Mouse (Mus musculus) embryonic facial prominence, embryonic 14.5 days (tissue): ENCODE measurements around the gene Hras. TPM values are rescaled to one million over a fixed set of nuclear protein-coding genes. Genes with fewer than 3 reads are reported as not detected.
A peak's percentile ranks its signal among the peaks of the same experiment; 100 is the strongest.

Experiments
- ATAC-seq: fragments of 200-750 bp; cut with Nextera tagmentation; 2 replicates; pipeline ENCODE4 v1.8.0; 2017; ENCODE audit warnings: low read depth, moderate number of reproducible peaks, moderate TSS enrichment
- DNase-seq: peaks from one replicate; pipeline ENCODE4 v3.0.0-alpha.2; 2015; ENCODE audit warnings: low spot score
- H3K27ac ChIP-seq: fragments of 300-500 bp; sonication (generic); replicated peaks from 2 replicates; pipeline ENCODE4 v1.5.1; 2014; ENCODE audit warnings: low read depth, mild to moderate bottlenecking, low read length, moderate library complexity
- H3K27me3 ChIP-seq: fragments of 300-500 bp; sonication (generic); replicated peaks from 2 replicates; pipeline ENCODE4 v1.6.1; 2014; ENCODE audit warnings: low read length; ENCODE audit not compliant: control insufficient read depth, insufficient read depth
- H3K36me3 ChIP-seq: fragments of 300-500 bp; sonication (generic); 2 replicates; pipeline ENCODE4 v1.6.1; 2014; ENCODE audit warnings: low read length, mixed read lengths; ENCODE audit not compliant: control insufficient read depth, insufficient read depth
- H3K4me1 ChIP-seq: fragments of 300-500 bp; sonication (generic); 2 replicates; pipeline ENCODE4 v1.6.1; 2014; ENCODE audit warnings: antibody characterized with exemption, low read length; ENCODE audit not compliant: control insufficient read depth, insufficient read depth
- H3K4me2 ChIP-seq: fragments of 300-500 bp; sonication (generic); 2 replicates; pipeline ENCODE4 v1.6.1; 2014; ENCODE audit warnings: low read depth, mild to moderate bottlenecking, low read length, moderate library complexity, mixed read lengths
- H3K4me3 ChIP-seq: fragments of 300-500 bp; sonication (generic); 2 replicates; pipeline ENCODE4 v1.5.1; 2014; ENCODE audit warnings: low read depth, mild to moderate bottlenecking, low read length
- H3K9ac ChIP-seq: fragments of 300-500 bp; sonication (generic); 2 replicates; pipeline ENCODE4 v1.6.1; 2014; ENCODE audit warnings: low read depth, mild to moderate bottlenecking, low read length, moderate library complexity, mixed read lengths
- H3K9me3 ChIP-seq: fragments of 300-500 bp; sonication (generic); 2 replicates; pipeline ENCODE4 v1.6.1; 2016; ENCODE audit warnings: low read length; ENCODE audit not compliant: control insufficient read depth
- WGBS: fragments of 180-500 bp; shearing (Covaris S2); extraction: QIAGEN DNeasy Blood & Tissue Kit; methylation state at CpG from one replicate; pipeline ENCODE4 v1.1.7; 2014; 5-methylcytosine and 5-hydroxymethylcytosine counted together
- polyA plus RNA-seq: library from polyadenylated mRNA; unstranded; fragments of >200 nt; fragmentation: Nextera tagmentation; extraction: Ambion mirVana; gene quantifications from 2 replicates; pipeline ENCODE4 v1.2.1, GENCODE M21; 2014

Hras gene
- polyA plus RNA-seq, 1 experiment from 2014 or later = 142 TPM

- no peak overlapping the region for H3K27ac ChIP-seq
- H3K36me3 ChIP-seq = no peaks in the 10 kb centered on the region
- no peaks in the 10 kb centered on the region for H3K4me1 ChIP-seq
- DNase-seq (no peak), ATAC-seq (no peak)
- no peak overlapping the region for H3K4me2 ChIP-seq
- WGBS = 79% methylated on average over 3 of the region's 3 CpGs
- no peaks in the 10 kb centered on the region for H3K9me3 ChIP-seq
- H3K27me3 ChIP-seq = no peaks in the 10 kb centered on the region
- no peak overlapping the region for H3K9ac ChIP-seq
- no peak overlapping the region for H3K4me3 ChIP-seq
Measured at GRCm38 (mm10) chr7:141209526-141209925, 15.7 kb upstream of the Hras start.

GRCm38 (mm10) chr7:141206182-141206937 is 12.6 kb upstream of the Hras start:
- Histone ChIP-seq H3K9me3 (no peaks in the 10 kb centered on the region), H3K27ac (no peak overlapping the region), H3K4me2 (no peak overlapping the region), H3K4me3 (no peak overlapping the region), H3K27me3 (no peaks in the 10 kb centered on the region), H3K4me1 (no peaks in the 10 kb centered on the region), H3K9ac (no peak overlapping the region), H3K36me3 (no peaks in the 10 kb centered on the region)
- ATAC-seq = no peak
- no peak for DNase-seq
- 89% methylated on average over 18 of the region's 18 CpGs for WGBS

DNA sequence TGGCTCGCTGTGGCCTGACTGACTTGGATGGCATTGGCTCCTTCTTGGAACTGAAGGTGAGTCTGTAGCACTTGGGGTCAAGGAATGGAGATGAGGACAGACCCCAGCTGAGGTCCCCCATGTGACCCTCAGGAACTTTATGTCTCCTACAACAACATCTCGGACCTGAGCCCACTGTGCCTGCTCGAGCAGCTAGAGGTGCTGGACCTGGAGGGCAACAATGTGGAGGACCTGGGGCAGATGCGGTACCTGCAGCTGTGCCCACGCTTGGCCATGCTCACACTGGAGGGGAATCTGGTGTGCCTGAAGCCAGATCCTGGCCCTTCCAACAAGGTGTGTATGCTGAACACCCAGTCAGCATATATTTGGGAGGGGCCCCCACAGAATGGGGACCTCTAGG is 11.7 kb upstream of the Hras start:
- DNase-seq = no peak
- no peaks in the 10 kb centered on the region for H3K36me3 ChIP-seq
- no peak overlapping the region for H3K27ac ChIP-seq
- no peaks in the 10 kb centered on the region for H3K4me1 ChIP-seq
- H3K4me2 ChIP-seq = no peak overlapping the region
- H3K9ac ChIP-seq = no peak overlapping the region
- H3K9me3 ChIP-seq = no peaks in the 10 kb centered on the region
- WGBS = 92% methylated on average over 5 of the region's 5 CpGs
- H3K4me3 ChIP-seq = no peak overlapping the region
- no peaks in the 10 kb centered on the region for H3K27me3 ChIP-seq
- ATAC-seq = no peak

DNA sequence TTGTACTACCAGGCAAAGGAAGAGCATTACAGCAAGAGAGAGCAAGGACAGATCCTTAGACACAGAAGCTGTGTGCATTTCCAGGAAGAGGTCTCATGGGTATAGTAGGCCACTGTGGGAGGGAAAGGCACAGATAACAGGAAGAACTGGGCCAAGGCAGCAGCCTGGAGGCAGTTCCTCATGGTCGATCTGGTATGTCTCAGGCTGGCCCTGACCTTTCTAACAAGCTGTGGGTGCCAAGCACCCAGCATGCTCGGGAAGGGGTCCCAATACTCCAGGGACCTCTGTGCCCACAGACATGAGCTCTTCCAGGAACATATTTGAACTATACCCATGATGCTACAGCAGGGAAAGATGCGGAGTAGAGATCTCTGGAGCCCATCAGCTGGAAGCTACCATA is 10.7 kb upstream of the Hras start:
- DNase-seq (no peak), ATAC-seq (no peak)
- 87% methylated on average over 3 of the region's 3 CpGs for WGBS
- Histone ChIP-seq H3K4me2 (no peak overlapping the region), H3K9me3 (no peaks in the 10 kb centered on the region), H3K4me1 (no peaks in the 10 kb centered on the region), H3K4me3 (no peak overlapping the region), H3K36me3 (no peaks in the 10 kb centered on the region), H3K27ac (no peak overlapping the region), H3K9ac (no peak overlapping the region), H3K27me3 (no peaks in the 10 kb centered on the region)

DNA sequence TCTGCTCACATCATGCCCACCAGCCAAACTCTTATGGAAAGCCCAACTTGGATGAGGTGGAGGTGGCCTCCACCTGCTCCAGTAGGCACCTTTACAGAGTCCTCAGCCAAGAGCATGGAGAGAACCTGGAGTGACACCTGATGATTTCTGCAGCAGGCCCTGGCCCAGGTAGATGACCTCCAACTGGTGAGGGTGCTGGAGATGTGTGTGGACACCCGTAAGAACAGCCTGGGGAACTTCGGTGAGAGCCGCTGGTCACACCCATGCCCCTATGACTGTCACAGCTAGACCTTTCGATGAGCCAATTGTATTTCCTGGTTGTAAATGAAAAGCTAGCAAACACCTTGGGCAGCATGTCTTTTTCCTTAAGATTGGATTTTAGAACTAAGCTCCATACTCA is 4.3 kb upstream of the Hras start:
- Histone ChIP-seq H3K36me3 (no peaks in the 10 kb centered on the region), H3K9me3 (no peaks in the 10 kb centered on the region), H3K4me2 (no peak overlapping the region), H3K4me3 (no peak overlapping the region), H3K9ac (no peak overlapping the region), H3K27me3 (no peaks in the 10 kb centered on the region), H3K27ac (no peak overlapping the region), H3K4me1 (0 out of 2 replicates have a peak, but pooled peaks cover under 1% of the 10 kb centered on the region)
- WGBS = 92% methylated on average over 4 of the region's 4 CpGs
- ATAC-seq (no peak), DNase-seq (no peak)

- no peak overlapping the region for H3K27ac ChIP-seq
- H3K9ac ChIP-seq = no peak overlapping the region
- no peak for ATAC-seq
- H3K27me3 ChIP-seq = no peaks in the 10 kb centered on the region
- no peaks in the 10 kb centered on the region for H3K9me3 ChIP-seq
- no peak overlapping the region for H3K4me3 ChIP-seq
- H3K4me2 ChIP-seq = no peak overlapping the region
- 88% methylated on average over 6 of the region's 8 CpGs for WGBS
- DNase-seq = no peak
- peaks cover 11% of the 10 kb centered on the region for H3K4me1 ChIP-seq
- H3K36me3 ChIP-seq = peaks cover 7% of the 10 kb centered on the region
Measured at GRCm38 (mm10) chr7:141196619-141197282, 2.9 kb upstream of the Hras start.

- 91% methylated on average over 2 of the region's 2 CpGs for WGBS
- Histone ChIP-seq H3K4me2 (peak overlapping the region; percentile 99; the same call in 1 of the 2 replicates), H3K4me3 (peak overlapping the region; percentile 92; the same call in 1 of the 2 replicates), H3K9ac (no peak overlapping the region), H3K9me3 (no peaks in the 10 kb centered on the region), H3K4me1 (peaks cover 11% of the 10 kb centered on the region), H3K36me3 (peaks cover 17% of the 10 kb centered on the region), H3K27me3 (no peaks in the 10 kb centered on the region), H3K27ac (no peak overlapping the region)
- ATAC-seq = no peak
- no peak for DNase-seq
Measured at GRCm38 (mm10) chr7:141195754-141196153, 1.9 kb upstream of the Hras start.

GRCm38 (mm10) chr7:141194830-141195229 is 1.0 kb upstream of the Hras start:
- peak; percentile 96 for DNase-seq
- H3K9ac ChIP-seq = peak overlapping the region; percentile 69
- under 1% methylated on average over 28 of the region's 28 CpGs for WGBS
- H3K4me2 ChIP-seq = peak overlapping the region; percentile 99
- no peaks in the 10 kb centered on the region for H3K9me3 ChIP-seq
- peak overlapping the region; percentile 92 for H3K4me3 ChIP-seq
- peak; percentile 27; the same call in 1 of the 2 replicates for ATAC-seq
- H3K27me3 ChIP-seq = no peaks in the 10 kb centered on the region
- peaks cover 11% of the 10 kb centered on the region for H3K4me1 ChIP-seq
- peaks cover 26% of the 10 kb centered on the region for H3K36me3 ChIP-seq
- H3K27ac ChIP-seq = peak overlapping the region; percentile 81
